Mouse (Mus musculus) urinary bladder, postnatal 36 days (tissue): ENCODE data around the gene Psmb9.
A peak's percentile ranks its signal among the peaks of the same experiment; 100 is the strongest.
"Not testable (repeated sequence)": the region's sequence is repeated elsewhere in the genome, so short reads cannot be mapped to it uniquely, and the experiment has no call there.

Source experiments
- DNase-seq, 2 experiments: peaks; one replicate each; pipeline ENCODE4 v3.0.0; 2022; ENCODE audit warnings: low spot score in 2 of 2, mixed read lengths in 1 of 2

Psmb9 gene

DNA sequence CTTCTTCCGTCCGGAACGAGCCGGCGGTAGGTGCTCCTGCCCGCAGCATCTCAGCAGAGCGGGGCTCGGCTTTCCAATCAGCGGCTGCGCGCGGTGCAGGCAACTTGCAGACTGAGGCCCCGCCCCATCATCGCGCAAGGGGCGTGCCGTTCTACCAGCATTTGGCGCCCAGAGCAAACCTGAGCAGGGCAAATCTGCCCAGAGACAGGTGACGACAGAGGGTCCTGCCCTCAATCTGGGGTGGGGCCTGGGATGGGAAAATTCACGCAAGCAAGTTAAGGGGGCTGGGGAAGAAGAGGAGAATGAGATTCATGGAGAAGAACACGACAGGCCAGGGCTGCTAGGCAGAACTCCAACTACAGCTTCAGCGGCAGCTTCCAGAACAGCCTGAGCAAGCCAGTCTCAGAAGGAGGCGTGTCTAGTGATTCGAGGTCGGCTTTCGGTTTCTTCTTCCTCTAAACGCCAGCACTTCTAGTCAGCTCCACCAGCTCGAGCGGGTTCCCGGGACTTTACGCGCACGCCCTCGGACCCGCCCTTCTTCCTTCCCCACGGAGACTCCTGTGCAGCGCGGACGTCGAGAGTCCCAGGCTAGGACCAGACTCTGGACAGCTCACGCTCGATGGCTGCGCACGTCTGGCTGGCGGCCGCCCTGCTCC, at the start of gene Psmb9, which contains the start of gene Tap1:
Gene Psmb9, minus strand, starts transcription at position 504 of the 656 bp plus-strand sequence.
Gene Tap1, plus strand, starts transcription at position 293 of the 656 bp plus-strand sequence.
- DNase-seq = peak; percentile 98 to 99

DNA sequence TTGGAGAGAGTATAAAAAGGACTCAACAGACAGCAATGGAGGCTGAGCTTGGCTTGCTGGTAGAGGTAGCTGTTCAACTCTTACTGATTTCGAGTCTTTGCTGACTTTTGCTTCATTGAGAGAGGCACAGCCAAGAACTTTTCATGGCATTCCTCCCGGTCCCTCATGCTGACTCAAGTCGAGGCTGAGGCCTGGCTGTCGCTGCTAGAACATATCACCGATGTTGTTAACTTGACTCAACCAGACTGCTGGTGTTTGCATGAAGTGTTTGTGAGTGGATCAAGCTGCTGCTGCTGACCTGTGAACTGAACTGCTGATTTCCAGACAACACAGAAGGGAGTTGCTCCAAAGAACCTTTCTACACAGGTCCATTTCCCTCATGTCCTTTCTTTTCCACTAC, 49.1 kb upstream of the Psmb9 start:
- DNase-seq = no peak

DNA sequence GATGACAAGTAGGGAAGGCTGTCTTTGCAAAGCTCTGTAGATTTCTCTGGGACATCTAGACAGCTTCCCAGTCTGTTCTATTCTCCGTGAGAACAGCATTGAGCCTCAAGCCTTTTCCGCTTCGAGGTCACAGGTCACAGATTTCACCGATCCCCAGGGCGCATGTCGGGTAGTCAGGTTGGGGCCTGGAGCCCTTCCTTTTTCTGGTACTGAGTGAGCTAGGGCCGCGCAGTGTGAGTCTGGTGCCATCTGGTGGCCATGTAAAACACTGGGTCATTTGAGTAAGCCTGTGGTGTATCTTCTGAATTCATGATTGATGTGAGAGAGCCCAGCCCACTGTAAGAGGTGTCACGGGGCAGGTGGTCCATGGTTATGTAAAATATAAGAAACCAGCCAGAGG, 47.4 kb upstream of the Psmb9 start:
- DNase-seq = peak; percentile 55 to 77

DNA sequence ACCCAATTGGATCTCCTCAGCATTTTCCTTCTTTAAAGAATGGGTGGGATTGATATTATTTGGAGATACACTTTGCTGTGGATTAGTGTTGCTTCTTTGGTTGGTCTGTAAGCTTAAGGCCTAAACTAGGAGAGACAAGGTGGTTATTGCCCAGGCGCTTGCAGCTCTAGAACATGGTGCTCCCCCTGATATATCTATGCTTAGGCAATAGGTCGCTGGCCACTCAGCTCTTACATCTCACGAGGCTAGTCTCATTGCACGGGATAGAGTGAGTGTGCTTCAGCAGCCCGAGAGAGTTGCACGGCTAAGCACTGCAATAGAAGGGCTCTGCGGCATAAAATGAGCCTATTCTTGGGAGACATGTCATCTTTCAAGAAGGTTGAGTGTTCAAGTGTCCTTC, 44.5 kb upstream of the Psmb9 start:
- DNase-seq = not testable (repeated sequence)

DNA sequence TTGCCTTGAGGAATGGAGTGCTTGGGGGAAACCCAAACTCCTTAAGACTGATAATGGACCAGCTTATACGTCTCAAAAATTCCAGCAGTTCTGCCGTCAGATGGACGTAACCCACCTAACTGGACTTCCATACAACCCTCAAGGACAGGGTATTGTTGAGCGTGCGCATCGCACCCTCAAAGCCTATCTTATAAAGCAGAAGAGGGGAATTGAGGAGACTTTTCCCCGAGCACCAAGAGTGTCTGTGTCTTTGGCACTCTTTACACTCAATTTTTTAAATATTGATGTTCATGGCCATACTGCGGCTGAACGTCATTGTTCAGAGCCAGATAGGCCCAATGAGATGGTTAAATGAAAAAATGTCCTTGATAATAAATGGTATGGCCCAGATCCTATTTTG, 43.4 kb upstream of the Psmb9 start:
- DNase-seq = not testable (repeated sequence)

DNA sequence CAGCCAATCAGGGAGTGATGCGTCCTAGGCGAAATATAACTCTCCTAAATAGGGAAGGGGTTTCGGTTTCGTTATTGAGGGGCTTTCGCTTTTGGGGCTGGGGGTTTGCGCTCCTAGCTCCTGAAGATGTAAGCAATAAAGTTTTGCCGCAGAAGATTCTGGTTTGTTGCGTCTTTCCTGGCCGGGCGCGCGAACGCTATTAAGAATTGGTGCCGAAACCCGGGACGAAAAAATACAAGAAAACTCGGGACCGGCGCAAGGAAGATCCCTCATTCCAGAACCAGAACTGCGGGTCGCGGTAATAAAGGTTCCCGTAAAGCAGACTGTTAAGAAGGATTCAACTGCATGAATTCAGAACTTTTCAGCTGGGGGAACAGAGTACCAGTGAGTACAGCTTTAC, 38.3 kb upstream of the Psmb9 start:
- DNase-seq = not testable (repeated sequence)

DNA sequence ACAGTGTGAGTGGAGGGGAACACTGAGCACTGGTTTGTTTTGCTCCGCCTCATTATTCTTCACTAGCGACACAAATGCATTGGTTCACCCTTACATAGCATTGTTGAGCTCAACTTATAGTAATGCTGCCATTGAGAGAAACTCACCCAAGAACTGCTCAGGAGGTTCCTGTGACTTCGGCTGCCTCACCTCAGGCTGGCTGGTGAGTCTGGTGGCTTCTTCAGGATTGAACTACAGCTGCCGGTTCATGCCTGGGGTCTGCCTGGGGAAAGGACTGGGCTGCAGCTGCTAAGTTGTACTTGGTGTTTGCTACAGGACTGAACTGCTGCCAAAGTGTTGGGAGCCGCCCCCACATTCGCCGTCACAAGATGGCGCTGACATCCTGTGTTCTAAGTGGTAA, 37.9 kb upstream of the Psmb9 start:
- DNase-seq = no peak

DNA sequence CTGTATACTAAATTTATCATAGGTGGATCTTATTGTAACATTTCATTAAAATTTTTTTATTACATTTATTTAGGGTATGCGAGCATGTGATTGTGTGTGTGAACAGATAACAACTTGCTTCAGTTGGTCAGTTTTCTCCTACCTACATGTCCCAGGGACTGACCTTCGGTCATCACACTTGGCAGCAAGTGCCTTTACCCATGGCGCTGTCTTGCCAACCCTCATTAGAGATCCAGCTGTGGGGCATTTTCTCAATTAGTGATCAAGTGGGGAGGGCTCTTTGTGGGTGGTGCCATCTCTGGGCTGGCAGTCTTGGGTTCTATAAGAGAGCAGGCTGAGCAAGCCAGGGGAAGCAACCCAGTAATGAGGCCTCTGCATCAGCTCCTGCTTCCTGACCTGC, 37.3 kb upstream of the Psmb9 start:
- DNase-seq = no peak

DNA sequence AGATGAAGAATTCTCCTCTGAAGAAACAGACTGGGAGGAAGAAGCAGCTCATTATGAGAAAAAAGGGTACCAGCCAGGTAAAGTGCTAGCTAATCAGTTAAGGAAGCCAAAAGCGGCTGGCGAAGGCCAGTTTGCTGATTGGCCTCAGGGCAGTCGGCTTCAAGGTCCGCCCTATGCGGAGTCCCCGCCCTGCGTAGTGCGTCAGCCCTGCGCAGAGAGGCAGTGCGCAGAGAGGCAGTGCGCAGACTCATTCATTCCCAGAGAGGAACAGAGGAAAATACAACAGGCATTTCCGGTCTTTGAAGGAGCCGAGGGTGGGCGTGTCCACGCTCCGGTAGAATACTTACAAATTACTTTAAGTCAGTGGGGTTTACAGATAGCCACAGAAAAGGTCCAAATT, 32.8 kb upstream of the Psmb9 start:
- DNase-seq = not testable (repeated sequence)

DNA sequence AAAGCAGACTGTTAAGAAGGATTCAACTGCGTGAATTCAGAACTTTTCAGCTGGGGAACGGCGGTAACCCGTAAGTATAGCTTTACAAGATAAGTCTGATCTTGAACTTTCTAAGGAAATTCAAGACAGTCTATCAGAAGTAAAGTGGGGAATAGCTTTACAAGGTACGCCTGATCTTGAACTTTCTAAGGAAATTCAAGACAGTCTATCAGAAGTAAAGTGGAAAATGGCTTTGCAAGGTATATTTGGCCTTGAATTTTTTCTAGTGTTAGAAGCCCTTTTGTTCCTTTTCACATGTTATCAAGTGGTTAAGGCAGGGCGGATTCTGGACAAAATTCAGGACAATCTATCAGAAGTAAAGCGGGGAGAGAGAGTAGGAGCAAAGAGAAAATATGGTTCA, 32.2 kb upstream of the Psmb9 start:
- DNase-seq = not testable (repeated sequence)

DNA sequence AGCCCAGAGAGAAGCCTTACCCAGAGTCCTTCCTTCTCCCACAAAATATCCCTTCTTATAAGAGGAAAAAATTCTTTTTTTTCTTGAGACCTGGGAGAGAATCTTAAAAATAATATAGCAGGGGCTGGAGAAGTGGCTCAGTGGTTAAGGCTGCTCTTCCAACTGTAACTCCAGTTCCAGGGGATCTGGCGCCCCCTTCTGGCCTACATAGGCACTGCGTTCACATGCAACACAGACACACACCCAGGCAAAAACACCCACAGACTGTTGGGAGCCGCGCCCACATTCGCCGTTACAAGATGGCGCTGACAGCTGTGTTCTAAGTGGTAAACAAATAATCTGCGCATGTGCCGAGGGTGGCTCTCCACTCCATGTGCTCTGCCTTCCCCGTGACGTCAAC, 31.5 kb upstream of the Psmb9 start:
- peak in 1 of 2 experiments; percentile 44 for DNase-seq

DNA sequence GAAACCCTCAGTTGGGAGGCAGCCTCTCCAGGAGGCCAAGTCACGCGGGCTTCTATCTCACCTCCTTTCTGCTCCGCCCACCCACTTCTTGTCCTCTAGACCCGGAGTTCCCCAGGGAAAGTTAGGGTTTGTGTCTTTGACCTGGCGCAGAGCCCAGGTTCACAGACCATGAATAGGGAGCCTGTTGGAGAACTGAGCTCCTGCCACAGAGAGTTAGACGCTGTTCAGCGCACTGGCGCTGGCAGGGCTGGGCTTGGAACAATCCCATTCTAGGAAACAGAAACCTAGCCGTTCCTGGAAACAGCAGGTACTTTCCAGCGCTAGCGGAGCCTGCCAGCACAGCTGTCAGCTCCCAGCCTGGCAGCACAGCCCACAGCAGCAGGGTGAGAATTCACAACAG, 31.1 kb upstream of the Psmb9 start:
- peak in 1 of 2 experiments; percentile 71 for DNase-seq

DNA sequence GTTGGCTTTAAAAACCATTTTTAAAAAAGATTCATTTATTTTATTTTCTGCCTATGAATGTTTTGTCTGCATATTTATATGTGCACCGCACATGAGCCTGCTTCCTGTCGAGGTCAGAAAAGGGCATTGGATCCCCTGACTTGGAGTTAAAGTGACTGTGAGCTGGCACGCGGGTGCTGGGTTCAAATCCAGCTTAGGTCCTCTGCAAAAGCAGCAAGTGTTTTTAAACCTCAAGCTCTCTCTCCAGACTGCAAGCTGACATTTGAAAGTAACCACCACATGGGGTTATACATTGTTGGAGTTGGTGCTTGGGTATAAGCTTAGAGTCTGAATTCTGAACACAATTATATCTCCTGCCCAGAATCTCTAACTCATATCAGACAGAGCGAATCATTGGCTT, 30.4 kb upstream of the Psmb9 start:
- no peak for DNase-seq

DNA sequence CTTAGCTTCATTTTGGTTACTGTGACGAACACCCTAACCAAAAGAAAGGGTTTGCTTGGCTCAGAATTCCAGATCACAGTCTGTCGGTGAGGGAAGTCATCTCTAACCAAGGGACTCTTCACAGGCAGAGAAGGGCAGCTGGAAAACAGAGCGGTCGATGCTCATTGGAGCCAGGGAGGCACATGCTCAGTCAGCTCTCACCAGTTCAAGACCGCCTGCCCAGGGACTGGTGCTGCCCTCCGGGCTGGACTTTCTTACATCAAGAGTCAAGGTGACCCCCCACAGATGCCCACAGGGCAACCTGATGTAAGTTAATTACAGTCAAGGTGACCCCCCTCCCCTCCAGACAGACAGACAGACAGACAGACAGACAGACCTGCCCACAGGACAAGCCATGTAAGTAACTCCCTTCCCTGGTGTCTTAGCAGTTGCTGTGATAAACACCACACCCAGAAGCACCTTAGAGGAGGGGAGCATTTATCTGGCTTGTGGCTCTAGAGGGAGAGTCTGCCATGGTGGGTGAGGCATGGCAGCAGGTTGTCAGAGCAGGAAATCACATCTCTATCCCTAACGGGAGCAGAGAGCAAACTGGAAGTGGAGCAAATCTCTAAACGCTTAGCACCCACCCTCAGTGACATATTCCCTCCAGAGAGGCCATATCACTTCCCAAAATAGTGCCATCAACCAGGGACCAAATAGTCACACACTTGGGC, 29.8 kb upstream of the Psmb9 start:
- no peak for DNase-seq

DNA sequence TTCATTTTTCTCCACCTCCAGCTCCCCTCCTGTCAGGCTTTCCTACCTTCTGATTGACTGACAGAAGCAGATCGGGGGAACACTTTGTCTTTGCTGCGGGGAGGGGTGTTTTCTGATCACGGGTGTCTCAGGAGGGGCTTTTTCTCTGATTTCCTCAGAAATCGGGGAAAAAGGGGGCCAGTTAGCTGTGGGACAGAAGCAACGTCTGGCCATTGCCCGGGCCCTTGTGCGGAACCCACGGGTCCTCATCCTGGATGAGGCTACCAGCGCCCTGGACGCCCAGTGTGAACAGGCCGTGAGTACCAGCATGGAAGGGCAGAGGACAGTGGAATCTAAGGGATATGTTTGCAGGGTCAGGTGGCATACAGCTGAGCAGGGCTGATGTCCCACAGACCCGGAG, 27.6 kb upstream of the Psmb9 start:
- no peak for DNase-seq

DNA sequence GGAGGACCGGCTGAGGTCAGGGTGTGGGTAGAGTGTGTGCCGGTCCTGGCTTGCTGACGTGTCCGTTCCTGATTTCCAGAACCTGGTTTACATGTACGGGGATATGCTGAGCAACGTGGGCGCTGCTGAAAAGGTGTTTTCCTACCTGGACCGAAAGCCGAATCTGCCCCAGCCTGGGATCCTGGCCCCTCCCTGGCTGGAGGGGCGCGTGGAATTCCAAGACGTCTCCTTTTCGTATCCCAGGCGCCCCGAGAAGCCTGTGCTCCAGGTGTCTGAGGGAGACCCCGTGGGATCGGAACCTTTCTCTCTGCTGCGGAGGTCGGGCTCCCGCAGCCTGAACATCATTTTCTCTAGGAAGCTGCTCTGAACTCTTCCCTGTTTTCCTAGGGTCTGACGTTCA, 26.4 kb upstream of the Psmb9 start:
- no peak for DNase-seq

DNA sequence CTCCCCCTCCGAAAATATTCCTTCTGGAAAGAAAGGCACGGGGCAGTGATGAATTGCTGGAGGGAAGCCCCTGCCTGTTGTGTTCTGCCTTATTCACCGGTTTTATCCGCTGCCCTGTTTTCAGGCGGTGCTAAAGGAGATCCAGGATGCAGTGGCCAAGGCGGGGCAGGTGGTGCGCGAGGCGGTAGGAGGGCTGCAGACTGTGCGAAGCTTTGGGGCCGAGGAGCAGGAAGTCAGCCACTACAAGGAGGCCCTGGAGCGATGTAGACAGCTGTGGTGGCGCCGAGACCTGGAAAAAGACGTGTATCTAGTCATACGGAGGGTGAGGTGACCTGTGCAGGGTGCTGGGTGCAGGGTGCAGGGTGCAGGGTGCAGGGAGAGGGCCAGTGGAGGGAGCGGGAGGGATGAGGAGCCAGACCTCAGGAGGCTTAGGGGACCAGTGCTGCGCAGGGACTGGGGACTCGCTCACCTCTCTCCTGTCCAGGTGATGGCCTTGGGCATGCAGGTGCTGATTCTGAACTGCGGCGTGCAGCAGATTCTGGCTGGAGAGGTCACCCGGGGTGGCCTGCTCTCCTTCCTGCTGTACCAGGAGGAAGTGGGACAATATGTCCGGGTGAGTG, 24.3 kb upstream of the Psmb9 start:
- no peak for DNase-seq

DNA sequence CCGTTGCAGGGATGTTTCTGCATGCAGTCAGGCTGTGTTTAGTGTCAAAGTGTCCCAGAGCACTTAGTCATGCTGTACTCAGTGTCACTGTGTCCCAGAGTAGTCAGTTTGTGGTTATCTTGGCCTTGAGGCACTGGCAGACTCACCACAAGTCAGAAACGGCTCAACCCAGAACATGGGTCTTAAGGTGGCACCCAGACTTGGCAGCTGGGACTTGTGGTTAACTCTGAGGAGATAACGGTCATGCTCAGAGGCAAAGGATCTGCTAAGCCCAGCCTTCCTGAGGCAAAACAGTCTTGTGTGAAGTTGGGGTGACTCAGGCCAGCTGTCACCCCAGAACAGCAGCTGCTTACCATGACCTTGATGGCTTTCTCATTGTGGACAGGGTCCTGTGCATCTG, 23.0 kb upstream of the Psmb9 start:
- no peak for DNase-seq

DNA sequence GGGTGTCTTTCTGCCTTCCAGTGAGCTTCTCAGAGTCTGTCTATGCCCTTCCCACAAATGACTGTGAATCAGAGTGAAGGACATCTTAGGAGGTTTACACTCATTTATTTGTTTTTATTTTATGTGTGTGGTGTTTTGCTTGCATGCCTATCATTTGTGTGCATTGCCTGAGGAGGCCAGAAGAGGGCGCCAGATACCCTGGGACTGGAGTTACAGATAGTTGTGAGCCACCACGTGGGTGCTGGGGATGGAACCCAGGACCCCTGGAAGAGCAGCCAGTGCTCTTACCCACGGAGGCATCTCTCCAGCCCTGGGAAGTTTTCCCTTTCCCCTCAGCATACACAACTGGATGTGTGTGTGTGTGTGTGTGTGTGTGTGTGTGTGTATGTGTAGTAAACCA, 22.1 kb upstream of the Psmb9 start:
- no peak for DNase-seq

DNA sequence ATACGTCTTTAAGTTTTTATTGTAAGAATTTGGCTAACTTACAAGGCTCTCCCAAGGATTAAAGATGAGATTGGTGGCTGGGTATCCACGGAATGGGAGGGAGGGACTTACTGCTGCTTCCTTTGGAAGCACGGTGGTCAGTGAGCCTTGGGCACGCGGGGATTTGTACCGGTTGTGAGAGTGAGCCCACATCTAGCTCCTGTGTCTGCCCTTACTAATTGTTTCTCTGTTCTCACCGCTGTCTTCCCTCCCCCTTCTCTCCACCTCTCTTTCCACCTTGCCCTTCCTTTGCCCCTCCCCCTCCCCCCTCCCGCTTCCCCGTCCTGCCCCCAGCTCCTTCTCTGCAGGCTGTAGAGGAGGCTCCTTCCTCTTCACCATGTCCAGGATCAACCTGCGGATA, 20.9 kb upstream of the Psmb9 start:
- no peak for DNase-seq

DNA sequence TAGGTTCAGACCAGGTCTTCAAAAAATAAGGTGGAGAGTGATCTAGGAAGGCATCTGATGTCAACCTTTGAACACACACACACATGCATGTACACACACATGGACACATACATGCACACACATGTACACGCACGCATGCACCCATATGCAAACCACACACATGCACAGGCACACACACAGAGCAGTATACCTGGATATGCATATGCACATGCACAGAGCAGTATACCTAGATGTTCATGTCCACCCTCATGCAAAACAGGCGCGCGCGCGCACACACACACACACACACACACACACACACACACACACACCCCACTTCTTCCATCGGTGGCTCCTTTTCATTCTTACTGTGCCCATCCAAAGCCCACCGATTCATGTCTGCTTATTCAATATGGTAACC, 20.3 kb upstream of the Psmb9 start:
- no peak for DNase-seq

DNA sequence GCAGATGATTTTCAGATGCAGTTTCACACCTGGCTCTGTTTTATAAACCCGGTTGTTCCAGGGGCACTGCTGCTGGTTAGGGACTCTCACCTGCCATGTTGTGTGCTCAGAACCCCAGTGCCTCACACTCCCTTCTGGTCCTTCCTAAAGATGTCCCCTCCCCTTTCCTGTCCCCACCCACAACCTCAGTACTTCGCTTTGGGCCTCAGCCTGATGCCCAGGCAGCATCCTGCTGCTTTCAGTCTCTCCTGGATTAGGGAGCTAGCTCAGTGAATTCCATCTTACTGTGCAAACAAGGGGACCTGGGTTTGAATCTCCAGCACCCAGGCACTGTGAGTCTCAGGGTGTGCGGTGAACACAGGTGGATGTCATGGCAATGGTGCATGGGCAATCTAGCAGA, 19.9 kb upstream of the Psmb9 start:
- DNase-seq = no peak

DNA sequence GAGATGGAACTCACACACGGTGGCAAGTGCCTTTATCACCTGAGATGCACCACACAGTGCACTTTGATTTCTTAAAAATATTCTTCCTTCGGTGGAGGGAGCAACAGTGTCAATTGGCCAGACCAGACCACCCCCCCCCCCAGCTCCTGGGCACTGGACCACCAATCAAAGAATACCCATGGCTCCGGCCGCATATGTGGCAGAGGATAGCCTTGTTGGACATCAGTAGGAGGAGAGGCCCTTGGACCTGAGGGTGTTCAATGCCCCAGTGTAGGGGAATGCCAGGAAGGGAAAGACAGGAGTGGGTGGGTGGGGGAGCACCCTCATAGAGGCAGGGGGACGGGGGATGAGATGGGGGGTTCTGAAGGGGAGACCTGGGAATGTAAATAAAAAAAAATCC, 19.2 kb upstream of the Psmb9 start:
- DNase-seq = no peak
